Comparison of ENCODE assay signal across 11 mouse cellular contexts in genomic region chr11:113121307-113121706, GRCm38 (mm10).
A peak's percentile ranks its signal among the peaks of the same experiment; 100 is the strongest.
DNase-seq lines count a peak whose midpoint lies in the region; ATAC-seq lines count a peak whose summit lies in the region.
"Had no signal": no experiment of that assay in that cellular context is flagged by ENCODE, and none has a peak within 500 bp of the region (broad histone marks: within the 10 kb centered on the region; RNA-seq: fewer than 3 reads in every experiment).

No protein-coding gene starts in this region.

- peak overlapping the region; percentile 26; the same call in 1 of the 2 replicates for H3K27ac ChIP-seq in lung, embryonic 15.5 days
- 0 out of 2 replicates have a peak overlapping the region, but pooled peaks have one; percentile 11 for H3K27ac ChIP-seq in embryonic facial prominence, embryonic 12.5 days
- 0 out of 2 replicates have a peak overlapping the region, but pooled peaks have one; percentile 13 for H3K27ac ChIP-seq in hindbrain, embryonic 13.5 days
- 0 out of 2 replicates have a peak overlapping the region, but pooled peaks have one; percentile 23 for H3K27ac ChIP-seq in neural tube, embryonic 15.5 days (replicated peaks)

- H3K9me3 ChIP-seq in lung, embryonic 15.5 days = no peaks in the 10 kb centered on the region
- no peaks in the 10 kb centered on the region for H3K9me3 ChIP-seq in embryonic facial prominence, embryonic 12.5 days
- H3K9me3 ChIP-seq in hindbrain, embryonic 13.5 days = no peaks in the 10 kb centered on the region
- H3K9me3 ChIP-seq in neural tube, embryonic 15.5 days (replicated peaks) = no peaks in the 10 kb centered on the region

- no peak for DNase-seq in lung, postnatal 4 days
- DNase-seq in natural killer cell, adult 2 months (ENCODE audit: low spot score in 2 of 2) = no peak
- DNase-seq in urinary bladder, adult 2 months (ENCODE audit: low spot score) = no peak
- DNase-seq: adrenal gland, postnatal 14 days; cerebellum, postnatal 14 days; thymus, postnatal 14 days had no signal

- no peaks in the 10 kb centered on the region for H3K36me3 ChIP-seq in lung, embryonic 15.5 days
- H3K36me3 ChIP-seq in embryonic facial prominence, embryonic 12.5 days = no peaks in the 10 kb centered on the region
- H3K36me3 ChIP-seq in hindbrain, embryonic 13.5 days = no peaks in the 10 kb centered on the region
- H3K36me3 ChIP-seq in neural tube, embryonic 15.5 days = no peaks in the 10 kb centered on the region

- H3K4me2 ChIP-seq in lung, embryonic 15.5 days = no peak overlapping the region
- no peak overlapping the region for H3K4me2 ChIP-seq in embryonic facial prominence, embryonic 12.5 days (replicated peaks)
- no peak overlapping the region for H3K4me2 ChIP-seq in hindbrain, embryonic 13.5 days
- H3K4me2 ChIP-seq in neural tube, embryonic 15.5 days = no peak overlapping the region; the same call in 1 of the 2 replicates

- peaks cover 18% of the 10 kb centered on the region for H3K4me1 ChIP-seq in lung, embryonic 15.5 days
- peaks cover 12% of the 10 kb centered on the region for H3K4me1 ChIP-seq in embryonic facial prominence, embryonic 12.5 days
- H3K4me1 ChIP-seq in hindbrain, embryonic 13.5 days (replicated peaks) = peaks cover 36% of the 10 kb centered on the region
- peaks cover 33% of the 10 kb centered on the region for H3K4me1 ChIP-seq in neural tube, embryonic 15.5 days

- H3K9ac ChIP-seq in lung, embryonic 15.5 days = no peak overlapping the region
- no peak overlapping the region for H3K9ac ChIP-seq in embryonic facial prominence, embryonic 12.5 days
- no peak overlapping the region for H3K9ac ChIP-seq in hindbrain, embryonic 13.5 days
- no peak overlapping the region for H3K9ac ChIP-seq in neural tube, embryonic 15.5 days (replicated peaks)

- 0 out of 2 replicates have a peak, but pooled peaks have one; percentile 8 for ATAC-seq in lung, embryonic 15.5 days (ENCODE audit: borderline replicate concordance, extremely low read depth, low FRiP score, low TSS enrichment)
- ATAC-seq in embryonic facial prominence, embryonic 12.5 days (ENCODE audit: insufficient number of reproducible peaks, insufficient read depth, low FRiP score, low TSS enrichment) = no peak
- peak; percentile 32; the same call in 1 of the 2 replicates for ATAC-seq in hindbrain, embryonic 13.5 days (ENCODE audit: low FRiP score)
- no peak for ATAC-seq in neural tube, embryonic 15.5 days (ENCODE audit: low FRiP score)

- WGBS in lung, embryonic 15.5 days = 39% methylated on average over 12 of the region's 12 CpGs
- WGBS in embryonic facial prominence, embryonic 12.5 days = 47% methylated on average over 12 of the region's 12 CpGs
- 41% methylated on average over 12 of the region's 12 CpGs for WGBS in hindbrain, embryonic 13.5 days
- 39% methylated on average over 12 of the region's 12 CpGs for WGBS in neural tube, embryonic 15.5 days

- no peaks in the 10 kb centered on the region for H3K27me3 ChIP-seq in lung, embryonic 15.5 days
- no peaks in the 10 kb centered on the region for H3K27me3 ChIP-seq in embryonic facial prominence, embryonic 12.5 days
- no peaks in the 10 kb centered on the region for H3K27me3 ChIP-seq in hindbrain, embryonic 13.5 days
- H3K27me3 ChIP-seq in neural tube, embryonic 15.5 days (replicated peaks) = no peaks in the 10 kb centered on the region

- no peak overlapping the region for H3K4me3 ChIP-seq in lung, embryonic 15.5 days
- no peak overlapping the region for H3K4me3 ChIP-seq in embryonic facial prominence, embryonic 12.5 days
- no peak overlapping the region for H3K4me3 ChIP-seq in hindbrain, embryonic 13.5 days
- H3K4me3 ChIP-seq in neural tube, embryonic 15.5 days (replicated peaks) = no peak overlapping the region
- H3K4me3 ChIP-seq: myocyte had no signal

Comparison
In these comparisons a context has a peak if more than half of its experiments do, and no peak if none do; other contexts are left out.
1. ATAC-seq: peak in lung, embryonic 15.5 days (single experiment) and hindbrain, embryonic 13.5 days (single experiment); none in embryonic facial prominence, embryonic 12.5 days (single experiment) and neural tube, embryonic 15.5 days (single experiment).
2. Peak in every context shown above with its lines, with median percentiles within 50 percentile points of each other: H3K27ac ChIP-seq.